Mouse (Mus musculus) liver, postnatal 0 days (tissue): Measurements from ENCODE around the gene Stk40. TPM values are rescaled to one million over a fixed set of nuclear protein-coding genes. Genes with fewer than 3 reads are reported as not detected.

ENCODE experiments used
- ATAC-seq: fragments of 200-750 bp; cut with Nextera tagmentation; 2 replicates; pipeline ENCODE4 v1.8.0; 2017; ENCODE audit warnings: mild to moderate bottlenecking, moderate library complexity
- DNase-seq: peaks from one replicate; pipeline ENCODE4 v3.0.0-alpha.2; 2016
- H3K27ac ChIP-seq: fragments of 300-500 bp; sonication (generic); 2 replicates; pipeline ENCODE4 v1.5.1; 2014; ENCODE audit warnings: antibody characterized with exemption, moderate library complexity, mild to moderate bottlenecking, low read depth
- H3K27me3 ChIP-seq: fragments of 300-500 bp; sonication (generic); 2 replicates; pipeline ENCODE4 v1.6.1; 2014; ENCODE audit warnings: low read length, control low read depth, mixed read lengths; ENCODE audit not compliant: insufficient read depth
- H3K36me3 ChIP-seq: fragments of 300-500 bp; sonication (generic); replicated peaks from 2 replicates; pipeline ENCODE4 v1.6.1; 2014; ENCODE audit warnings: mild to moderate bottlenecking, control low read depth, low read length, moderate library complexity, mixed read lengths; ENCODE audit not compliant: insufficient read depth
- H3K4me1 ChIP-seq: fragments of 300-500 bp; sonication (generic); 2 replicates; pipeline ENCODE4 v1.6.1; 2014; ENCODE audit warnings: antibody characterized with exemption, mild to moderate bottlenecking, control low read depth; ENCODE audit not compliant: insufficient read depth
- H3K4me2 ChIP-seq: fragments of 300-500 bp; sonication (generic); 2 replicates; pipeline ENCODE4 v1.6.1; 2014; ENCODE audit warnings: low read depth, mild to moderate bottlenecking, low read length, moderate library complexity, mixed read lengths
- H3K4me3 ChIP-seq: fragments of 300-500 bp; sonication (generic); 2 replicates; pipeline ENCODE4 v1.5.1; 2014; ENCODE audit warnings: low read depth, low read length
- H3K9ac ChIP-seq: fragments of 300-500 bp; sonication (generic); replicated peaks from 2 replicates; pipeline ENCODE4 v1.6.1; 2014; ENCODE audit warnings: mild to moderate bottlenecking, moderate library complexity
- H3K9me3 ChIP-seq: fragments of 300-500 bp; sonication (generic); 2 replicates; pipeline ENCODE4 v1.6.1; 2016; ENCODE audit warnings: mild to moderate bottlenecking, control low read depth, low read length, mixed read lengths
- CTCF ChIP-seq: sonication (generic); IDR thresholded peaks from 2 replicates; pipeline ENCODE4 v1.5.1; 2016; ENCODE audit warnings: antibody characterized with exemption, low read depth
- EP300 ChIP-seq: IDR thresholded peaks from 2 replicates; pipeline ENCODE4 v1.6.1; 2016; ENCODE audit warnings: antibody characterized with exemption, low read depth, mild to moderate bottlenecking
- WGBS: fragments of 180-500 bp; shearing (Covaris S2); extraction: QIAGEN DNeasy Blood & Tissue Kit; methylation state at CpG from one replicate; pipeline ENCODE4 v1.1.7; 2014; ENCODE audit not compliant: insufficient replicate concordance; 5-methylcytosine and 5-hydroxymethylcytosine counted together
- polyA plus RNA-seq: library from polyadenylated mRNA; unstranded; fragments of >200 nt; fragmentation: Nextera tagmentation; extraction: Ambion mirVana; gene quantifications from 2 replicates; pipeline ENCODE4 v1.2.1, GENCODE M21; 2015

Stk40 gene
- polyA plus RNA-seq, result 11.3 and 12.1 TPM in 2 replicates

GRCm38 (mm10) chr4:126103590-126104068, at the start of gene Stk40:
Gene Stk40, plus strand, starts transcription at chr4:126103957.
- under 1% methylated on average over 34 of the region's 34 CpGs for WGBS
- Histone ChIP-seq H3K4me2 (peak within 1 kb of the TSS; percentile 99), H3K4me1 (peaks cover 56% of the 10 kb centered on the region), H3K27ac (peak within 1 kb of the TSS; percentile 94), H3K4me3 (peak within 1 kb of the TSS; percentile 90), H3K27me3 (no peaks in the 10 kb centered on the region), H3K9ac (peak within 1 kb of the TSS; percentile 89), H3K36me3 (no peaks in the 10 kb centered on the region), H3K9me3 (no peaks in the 10 kb centered on the region)
- DNase-seq (peak; percentile 98), ATAC-seq (peak; percentile 93)
- TF ChIP-seq CTCF (peak; percentile 89), EP300 (peak; percentile 21; the same call in 1 of the 2 replicates)

- TF ChIP-seq CTCF (no peak), EP300 (no peak)
- DNase-seq, result no peak
- H3K9me3 ChIP-seq, result no peaks in the 10 kb centered on the region
- peaks cover 16% of the 10 kb centered on the region for H3K36me3 ChIP-seq
- peak overlapping the region; percentile 64 for H3K4me3 ChIP-seq
- peak overlapping the region; percentile 62 for H3K9ac ChIP-seq
- no peaks in the 10 kb centered on the region for H3K27me3 ChIP-seq
- ATAC-seq, result peak; percentile 23; the same call in 1 of the 2 replicates
- H3K4me2 ChIP-seq, result peak overlapping the region; percentile 90
- 12% methylated on average over 19 of the region's 19 CpGs for WGBS
- H3K27ac ChIP-seq, result peak overlapping the region; percentile 16
- H3K4me1 ChIP-seq, result peaks cover 15% of the 10 kb centered on the region
Observed at GRCm38 (mm10) chr4:126057207-126058133, 46.3 kb upstream of the Stk40 start.

- peak within 1 kb of the TSS; percentile 64 for H3K4me3 ChIP-seq
- DNase-seq, result peak; percentile 91
- peaks cover 15% of the 10 kb centered on the region for H3K4me1 ChIP-seq
- no peaks in the 10 kb centered on the region for H3K9me3 ChIP-seq
- no peaks in the 10 kb centered on the region for H3K27me3 ChIP-seq
- H3K9ac ChIP-seq, result peak within 1 kb of the TSS; percentile 62
- TF ChIP-seq CTCF (no peak), EP300 (peak; percentile 65; the same call in 1 of the 2 replicates)
- 2% methylated on average over 57 of the region's 57 CpGs for WGBS
- peaks cover 15% of the 10 kb centered on the region for H3K36me3 ChIP-seq
- peak within 1 kb of the TSS; percentile 90 for H3K4me2 ChIP-seq
- peak within 1 kb of the TSS; percentile 16 for H3K27ac ChIP-seq
- peak; percentile 99 for ATAC-seq
Observed at GRCm38 (mm10) chr4:126058134-126058996, 45.4 kb upstream of the Stk40 start, which contains the start of gene Oscp1. Gene Oscp1, plus strand, starts transcription at chr4:126058565.

- 43% methylated on average over 9 of the region's 9 CpGs for WGBS
- Histone ChIP-seq H3K27ac (no peak overlapping the region), H3K4me2 (peak overlapping the region; percentile 90), H3K27me3 (no peaks in the 10 kb centered on the region), H3K9ac (peak overlapping the region; percentile 62), H3K4me1 (peaks cover 15% of the 10 kb centered on the region), H3K4me3 (peak overlapping the region; percentile 64), H3K36me3 (peaks cover 9% of the 10 kb centered on the region), H3K9me3 (no peaks in the 10 kb centered on the region)
- ATAC-seq, result no peak
- no peak for TF ChIP-seq EP300
- DNase-seq, result no peak
Observed at GRCm38 (mm10) chr4:126058997-126059362, 44.8 kb upstream of the Stk40 start.

GRCm38 (mm10) chr4:126062856-126063255, 40.9 kb upstream of the Stk40 start:
- Histone ChIP-seq H3K36me3 (no peaks in the 10 kb centered on the region), H3K4me2 (no peak overlapping the region), H3K4me1 (peaks cover 8% of the 10 kb centered on the region), H3K4me3 (no peak overlapping the region), H3K27me3 (no peaks in the 10 kb centered on the region), H3K27ac (0 out of 2 replicates have a peak overlapping the region, but pooled peaks have one; percentile 18), H3K9ac (no peak overlapping the region), H3K9me3 (no peaks in the 10 kb centered on the region)
- no peak for DNase-seq
- TF ChIP-seq CTCF (no peak), EP300 (no peak)
- ATAC-seq, result no peak
- 46% methylated on average over 1 of the region's 1 CpGs for WGBS
